Mouse (Mus musculus) midbrain, embryonic 10.5 days (tissue): ENCODE data around the gene Wdfy1. TPM values are rescaled to one million over a fixed set of nuclear protein-coding genes. Genes with fewer than 3 reads are reported as not detected.

Experiments used
- DNase-seq: peaks from one replicate; pipeline ENCODE4 v3.0.0-alpha.2; 2017; ENCODE audit warnings: low spot score
- H3K27ac ChIP-seq: fragments of 300-500 bp; sonication (generic); replicated peaks from 2 replicates; pipeline ENCODE4 v1.5.1; 2016; ENCODE audit warnings: mild to moderate bottlenecking
- H3K27me3 ChIP-seq: fragments of 300-500 bp; sonication (generic); 2 replicates; pipeline ENCODE4 v1.6.1; 2016; ENCODE audit warnings: low read depth, mild to moderate bottlenecking; ENCODE audit not compliant: poor library complexity, severe bottlenecking
- H3K36me3 ChIP-seq: fragments of 300-500 bp; sonication (generic); 2 replicates; pipeline ENCODE4 v1.6.1; 2016; ENCODE audit warnings: mild to moderate bottlenecking, moderate library complexity
- H3K4me1 ChIP-seq: fragments of 300-500 bp; sonication (generic); 2 replicates; pipeline ENCODE4 v1.6.1; 2016
- H3K4me3 ChIP-seq: fragments of 300-500 bp; sonication (generic); 2 replicates; pipeline ENCODE4 v1.5.1; 2016; ENCODE audit warnings: mild to moderate bottlenecking, moderate library complexity
- H3K9me3 ChIP-seq: fragments of 300-500 bp; sonication (generic); replicated peaks from 2 replicates; pipeline ENCODE4 v1.6.1; 2016; ENCODE audit warnings: mild to moderate bottlenecking
- WGBS: fragments of 180-500 bp; shearing (Covaris S2); methylation state at CpG from one replicate; pipeline ENCODE4 v1.1.7; 2016; 5-methylcytosine and 5-hydroxymethylcytosine counted together
- polyA plus RNA-seq: library from polyadenylated mRNA; unstranded; fragments of >200 nt; fragmentation: Nextera tagmentation; extraction: Ambion mirVana; gene quantifications from 2 replicates; pipeline ENCODE4 v1.2.1, GENCODE M21; 2016

Wdfy1 gene
- polyA plus RNA-seq, 1 experiment from 2014 or later, result 37.5 TPM

- 85% methylated on average over 7 of the region's 7 CpGs for WGBS
- no peaks in the 10 kb centered on the region for H3K9me3 ChIP-seq
- H3K4me3 ChIP-seq, result no peak overlapping the region
- H3K36me3 ChIP-seq, result no peaks in the 10 kb centered on the region
- H3K27ac ChIP-seq, result no peak overlapping the region
- DNase-seq, result no peak
- H3K27me3 ChIP-seq, result no peaks in the 10 kb centered on the region
- H3K4me1 ChIP-seq, result peaks cover 21% of the 10 kb centered on the region
Observed at GRCm38 (mm10) chr1:79757161-79757560, 18.8 kb downstream of the Wdfy1 start.

- no peak overlapping the region for H3K27ac ChIP-seq
- H3K4me3 ChIP-seq, result no peak overlapping the region
- 91% methylated on average over 5 of the region's 5 CpGs for WGBS
- H3K36me3 ChIP-seq, result 0 out of 2 replicates have a peak, but pooled peaks cover 1% of the 10 kb centered on the region
- H3K27me3 ChIP-seq, result no peaks in the 10 kb centered on the region
- no peak for DNase-seq
- peaks cover 18% of the 10 kb centered on the region for H3K4me1 ChIP-seq
- H3K9me3 ChIP-seq, result no peaks in the 10 kb centered on the region
Observed at GRCm38 (mm10) chr1:79756417-79756816, 19.5 kb downstream of the Wdfy1 start.

GRCm38 (mm10) chr1:79755376-79755775 is 20.6 kb downstream of the Wdfy1 start:
- Histone ChIP-seq H3K4me1 (peaks cover 12% of the 10 kb centered on the region), H3K27me3 (no peaks in the 10 kb centered on the region), H3K27ac (no peak overlapping the region), H3K36me3 (0 out of 2 replicates have a peak, but pooled peaks cover 5% of the 10 kb centered on the region), H3K4me3 (no peak overlapping the region), H3K9me3 (no peaks in the 10 kb centered on the region)
- 78% methylated on average over 2 of the region's 2 CpGs for WGBS
- no peak for DNase-seq

GRCm38 (mm10) chr1:79754936-79755335 is 21.0 kb downstream of the Wdfy1 start:
- Histone ChIP-seq H3K9me3 (no peaks in the 10 kb centered on the region), H3K36me3 (0 out of 2 replicates have a peak, but pooled peaks cover 5% of the 10 kb centered on the region), H3K27me3 (no peaks in the 10 kb centered on the region), H3K27ac (no peak overlapping the region), H3K4me3 (no peak overlapping the region), H3K4me1 (peaks cover 8% of the 10 kb centered on the region)
- no peak for DNase-seq
- WGBS, result 94% methylated on average over 3 of the region's 3 CpGs

GRCm38 (mm10) chr1:79753456-79753855 is 22.5 kb downstream of the Wdfy1 start:
- no peaks in the 10 kb centered on the region for H3K27me3 ChIP-seq
- H3K4me1 ChIP-seq, result no peaks in the 10 kb centered on the region
- no peaks in the 10 kb centered on the region for H3K9me3 ChIP-seq
- no peak for DNase-seq
- WGBS, result 92% methylated on average over 3 of the region's 3 CpGs
- H3K4me3 ChIP-seq, result no peak overlapping the region
- H3K27ac ChIP-seq, result no peak overlapping the region
- 0 out of 2 replicates have a peak, but pooled peaks cover 5% of the 10 kb centered on the region for H3K36me3 ChIP-seq

GRCm38 (mm10) chr1:79752714-79753340 is 23.1 kb downstream of the Wdfy1 start:
- 85% methylated on average over 4 of the region's 4 CpGs for WGBS
- no peaks in the 10 kb centered on the region for H3K27me3 ChIP-seq
- H3K4me3 ChIP-seq, result no peak overlapping the region

GRCm38 (mm10) chr1:79752015-79752695 is 23.8 kb downstream of the Wdfy1 start:
- no peaks in the 10 kb centered on the region for H3K27me3 ChIP-seq
- no peak overlapping the region for H3K4me3 ChIP-seq

More at GRCm38 (mm10) chr1:79752714-79753340, 23.1 kb downstream of the Wdfy1 start:
- no peaks in the 10 kb centered on the region for H3K9me3 ChIP-seq
- H3K27ac ChIP-seq, result no peak overlapping the region
- no peaks in the 10 kb centered on the region for H3K4me1 ChIP-seq
- DNase-seq, result no peak
- 0 out of 2 replicates have a peak, but pooled peaks cover 5% of the 10 kb centered on the region for H3K36me3 ChIP-seq

GRCm38 (mm10) chr1:79751186-79751585 is 24.8 kb downstream of the Wdfy1 start:
- 83% methylated on average over 5 of the region's 5 CpGs for whole genome bisulfite sequencing
- Histone ChIP-seq H3K4me1 (no peaks in the 10 kb centered on the region), H3K36me3 (0 out of 2 replicates have a peak, but pooled peaks cover 5% of the 10 kb centered on the region), H3K27me3 (no peaks in the 10 kb centered on the region), H3K9me3 (no peaks in the 10 kb centered on the region), H3K4me3 (no peak overlapping the region), H3K27ac (no peak overlapping the region)
- DNase-seq, result no peak

More at GRCm38 (mm10) chr1:79752015-79752695, 23.8 kb downstream of the Wdfy1 start:
- Histone ChIP-seq H3K4me1 (no peaks in the 10 kb centered on the region), H3K36me3 (0 out of 2 replicates have a peak, but pooled peaks cover 5% of the 10 kb centered on the region), H3K9me3 (no peaks in the 10 kb centered on the region), H3K27ac (no peak overlapping the region)
- 83% methylated on average over 7 of the region's 7 CpGs for whole genome bisulfite sequencing
- DNase-seq, result no peak

GRCm38 (mm10) chr1:79746056-79746455 is 29.9 kb downstream of the Wdfy1 start:
- Histone ChIP-seq H3K9me3 (no peaks in the 10 kb centered on the region), H3K4me1 (no peaks in the 10 kb centered on the region), H3K27ac (no peak overlapping the region), H3K36me3 (no peaks in the 10 kb centered on the region), H3K4me3 (no peak overlapping the region), H3K27me3 (no peaks in the 10 kb centered on the region)
- no peak for DNase-seq
- 87% methylated on average over 4 of the region's 4 CpGs for WGBS

GRCm38 (mm10) chr1:79743385-79743784 is 32.6 kb downstream of the Wdfy1 start:
- no peaks in the 10 kb centered on the region for H3K36me3 ChIP-seq
- 92% methylated on average over 1 of the region's 1 CpGs for WGBS
- no peak overlapping the region for H3K27ac ChIP-seq
- no peak overlapping the region for H3K4me3 ChIP-seq
- no peaks in the 10 kb centered on the region for H3K27me3 ChIP-seq
- H3K4me1 ChIP-seq, result no peaks in the 10 kb centered on the region
- no peak for DNase-seq
- no peaks in the 10 kb centered on the region for H3K9me3 ChIP-seq

GRCm38 (mm10) chr1:79742949-79743348 is 33.0 kb downstream of the Wdfy1 start:
- Histone ChIP-seq H3K36me3 (peaks cover 3% of the 10 kb centered on the region), H3K27ac (no peak overlapping the region), H3K4me3 (no peak overlapping the region), H3K9me3 (no peaks in the 10 kb centered on the region), H3K27me3 (no peaks in the 10 kb centered on the region), H3K4me1 (no peaks in the 10 kb centered on the region)
- no peak for DNase-seq
- WGBS, result 91% methylated on average over 7 of the region's 7 CpGs

GRCm38 (mm10) chr1:79741002-79741401 is 34.9 kb downstream of the Wdfy1 start:
- WGBS, result 85% methylated on average over 4 of the region's 4 CpGs
- peaks cover 4% of the 10 kb centered on the region for H3K36me3 ChIP-seq
- H3K4me1 ChIP-seq, result no peaks in the 10 kb centered on the region
- no peak overlapping the region for H3K27ac ChIP-seq
- no peaks in the 10 kb centered on the region for H3K9me3 ChIP-seq
- H3K27me3 ChIP-seq, result no peaks in the 10 kb centered on the region
- no peak for DNase-seq
- no peak overlapping the region for H3K4me3 ChIP-seq

- H3K9me3 ChIP-seq, result no peaks in the 10 kb centered on the region
- 94% methylated on average over 2 of the region's 2 CpGs for WGBS
- no peak overlapping the region for H3K4me3 ChIP-seq
- H3K27ac ChIP-seq, result no peak overlapping the region
- H3K27me3 ChIP-seq, result no peaks in the 10 kb centered on the region
- no peaks in the 10 kb centered on the region for H3K4me1 ChIP-seq
- DNase-seq, result no peak
- peaks cover 4% of the 10 kb centered on the region for H3K36me3 ChIP-seq
Observed at GRCm38 (mm10) chr1:79739726-79740125, 36.2 kb downstream of the Wdfy1 start.
